Mouse (Mus musculus): ENCODE measurements at regions not wholly inside any gene's neighbourhood (a gene's known extent, or its start where the extent isn't known, plus 50 kb on each side); places are given as distances from the start of the nearest gene placed in this dataset.

DNA sequence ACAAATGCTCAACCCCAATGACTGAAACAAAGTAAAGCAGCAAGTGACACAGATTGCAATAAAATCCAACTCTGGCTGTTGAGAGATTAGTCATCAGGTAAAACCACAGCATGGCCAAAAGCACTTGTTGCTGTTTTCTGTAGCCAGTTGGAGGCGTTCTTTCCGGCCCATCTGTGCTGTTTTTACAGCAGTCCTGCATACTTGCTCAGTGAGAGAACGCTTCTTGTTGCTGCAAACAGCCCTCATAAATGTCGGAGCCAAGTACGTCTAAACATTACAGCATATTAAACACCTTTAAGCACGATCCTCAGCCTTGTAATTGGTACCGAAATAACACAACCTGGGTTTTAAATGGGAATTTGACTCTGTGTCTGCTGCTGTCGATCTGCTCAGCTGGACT is 65.6 kb upstream of the Hs3st3a1 start:
- no peak for DNase-seq (ENCODE audit: low spot score)
- ATAC-seq (replicated peaks; ENCODE audit: low FRiP score, low read depth): no peak
- Histone ChIP-seq H3K36me3 (ENCODE audit: insufficient read depth, low read length) (no peaks in the 10 kb centered on the region), H3K27ac (no peak overlapping the region), H3K4me1 (replicated peaks; ENCODE audit: insufficient read depth, low read length) (no peaks in the 10 kb centered on the region), H3K4me2 (ENCODE audit: low read length) (no peak overlapping the region), H3K9ac (ENCODE audit: low read depth, low read length) (no peak overlapping the region), H3K27me3 (ENCODE audit: insufficient read depth, low read length) (no peaks in the 10 kb centered on the region), H3K9me3 (replicated peaks; ENCODE audit: low read length) (no peaks in the 10 kb centered on the region), H3K4me3 (replicated peaks; ENCODE audit: low read depth, low read length) (no peak overlapping the region)
- TF ChIP-seq CTCF (IDR thresholded peaks at IDR 0.05; ENCODE audit: low read depth): no peak
- 39% methylated on average over 8 of the region's 8 CpGs for WGBS

DNA sequence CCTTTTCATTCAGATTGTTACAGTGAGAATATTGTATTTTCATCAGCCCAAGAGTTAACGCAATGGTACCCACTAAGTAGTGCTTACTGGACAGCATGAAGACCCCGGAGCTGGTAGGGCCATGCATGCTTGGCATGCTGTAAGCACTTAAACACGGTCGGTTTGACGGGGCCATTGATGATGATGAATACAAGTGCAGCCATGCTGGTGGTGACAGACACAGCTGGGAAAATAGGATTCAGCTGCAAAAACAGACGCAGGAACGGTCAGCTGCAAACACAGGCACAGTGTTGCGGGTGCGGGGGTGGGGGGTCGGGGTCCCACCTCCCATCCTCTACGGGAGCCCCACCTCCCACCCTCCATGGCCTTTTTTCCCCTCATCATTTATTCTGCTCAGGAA is 99.7 kb upstream of the Hs3st3a1 start:
- WGBS: 66% methylated on average over 11 of the region's 11 CpGs
- H3K9ac ChIP-seq (ENCODE audit: low read depth, low read length): no peak overlapping the region

DNA sequence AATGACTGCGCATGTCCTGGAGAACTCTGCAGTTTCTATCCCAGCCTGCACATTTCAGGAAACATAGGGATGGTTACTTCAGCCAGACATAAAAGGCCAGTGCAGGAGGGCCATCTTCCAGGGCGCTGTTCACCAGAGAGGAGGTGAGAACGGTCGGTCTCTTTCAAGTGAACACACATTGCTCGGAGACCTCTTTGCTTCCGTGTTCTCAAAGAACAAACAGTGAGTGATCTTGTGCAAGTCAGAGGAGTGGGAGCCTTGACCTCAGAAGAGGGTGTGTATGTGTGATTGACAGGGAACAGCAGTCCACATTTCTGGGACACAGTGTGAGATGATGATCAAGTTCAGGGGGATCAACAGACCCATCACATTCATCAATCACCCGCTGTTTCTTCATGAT is 102.7 kb upstream of the Hs3st3a1 start:
- H3K9me3 ChIP-seq (replicated peaks; ENCODE audit: low read length): no peaks in the 10 kb centered on the region
- no peaks in the 10 kb centered on the region for H3K4me1 ChIP-seq (replicated peaks; ENCODE audit: insufficient read depth, low read length)
- H3K36me3 ChIP-seq (ENCODE audit: insufficient read depth, low read length): no peaks in the 10 kb centered on the region
- 66% methylated on average over 7 of the region's 7 CpGs for WGBS
- ATAC-seq (replicated peaks; ENCODE audit: low FRiP score, low read depth): no peak
- H3K4me2 ChIP-seq (ENCODE audit: low read length): no peak overlapping the region
- no peak overlapping the region for H3K27ac ChIP-seq
- no peak for DNase-seq (ENCODE audit: low spot score)
- no peak for TF ChIP-seq CTCF (IDR thresholded peaks at IDR 0.05; ENCODE audit: low read depth)
- no peak overlapping the region for H3K4me3 ChIP-seq (replicated peaks; ENCODE audit: low read depth, low read length)
- no peaks in the 10 kb centered on the region for H3K27me3 ChIP-seq (ENCODE audit: insufficient read depth, low read length)
- H3K9ac ChIP-seq (ENCODE audit: low read depth, low read length): no peak overlapping the region

More for the DNA sequence above, 99.7 kb upstream of the Hs3st3a1 start:
- DNase-seq (ENCODE audit: low spot score) (no peak), ATAC-seq (replicated peaks; ENCODE audit: low FRiP score, low read depth) (no peak)
- no peak overlapping the region for H3K27ac ChIP-seq
- H3K9me3 ChIP-seq (replicated peaks; ENCODE audit: low read length): no peaks in the 10 kb centered on the region
- H3K4me2 ChIP-seq (ENCODE audit: low read length): no peak overlapping the region
- no peak for TF ChIP-seq CTCF (IDR thresholded peaks at IDR 0.05; ENCODE audit: low read depth)
- H3K4me1 ChIP-seq (replicated peaks; ENCODE audit: insufficient read depth, low read length): no peaks in the 10 kb centered on the region
- no peaks in the 10 kb centered on the region for H3K27me3 ChIP-seq (ENCODE audit: insufficient read depth, low read length)
- no peak overlapping the region for H3K4me3 ChIP-seq (replicated peaks; ENCODE audit: low read depth, low read length)
- H3K36me3 ChIP-seq (ENCODE audit: insufficient read depth, low read length): no peaks in the 10 kb centered on the region

DNA sequence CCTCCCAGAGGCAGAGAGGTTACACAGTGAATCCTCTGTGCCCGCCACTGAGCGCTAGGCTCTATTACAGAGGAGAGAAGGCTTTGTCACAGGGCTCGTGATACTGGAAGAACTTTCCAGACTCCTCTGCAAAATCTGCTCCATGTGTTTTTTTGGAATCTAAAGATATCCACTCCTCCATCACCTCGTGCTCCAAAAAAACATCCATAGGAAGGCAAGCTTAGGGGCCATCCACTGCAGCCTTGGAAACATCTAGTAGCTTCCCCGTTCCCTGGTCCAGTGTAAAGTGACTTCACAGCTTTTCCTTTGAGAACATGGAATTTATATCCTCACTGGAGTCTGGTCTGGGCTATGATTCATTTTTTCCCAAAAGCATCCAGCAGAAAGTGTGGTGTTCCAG is 103.3 kb upstream of the Hs3st3a1 start:
- Histone ChIP-seq H3K27me3 (ENCODE audit: insufficient read depth, low read length) (no peaks in the 10 kb centered on the region), H3K4me1 (replicated peaks; ENCODE audit: insufficient read depth, low read length) (no peaks in the 10 kb centered on the region), H3K27ac (no peak overlapping the region), H3K4me3 (replicated peaks; ENCODE audit: low read depth, low read length) (no peak overlapping the region), H3K4me2 (ENCODE audit: low read length) (no peak overlapping the region), H3K36me3 (ENCODE audit: insufficient read depth, low read length) (no peaks in the 10 kb centered on the region), H3K9ac (ENCODE audit: low read depth, low read length) (no peak overlapping the region), H3K9me3 (replicated peaks; ENCODE audit: low read length) (no peaks in the 10 kb centered on the region)
- DNase-seq (ENCODE audit: low spot score): no peak
- WGBS: 85% methylated on average over 5 of the region's 5 CpGs
- no peak for ATAC-seq (replicated peaks; ENCODE audit: low FRiP score, low read depth)
- TF ChIP-seq CTCF (IDR thresholded peaks at IDR 0.05; ENCODE audit: low read depth): no peak

DNA sequence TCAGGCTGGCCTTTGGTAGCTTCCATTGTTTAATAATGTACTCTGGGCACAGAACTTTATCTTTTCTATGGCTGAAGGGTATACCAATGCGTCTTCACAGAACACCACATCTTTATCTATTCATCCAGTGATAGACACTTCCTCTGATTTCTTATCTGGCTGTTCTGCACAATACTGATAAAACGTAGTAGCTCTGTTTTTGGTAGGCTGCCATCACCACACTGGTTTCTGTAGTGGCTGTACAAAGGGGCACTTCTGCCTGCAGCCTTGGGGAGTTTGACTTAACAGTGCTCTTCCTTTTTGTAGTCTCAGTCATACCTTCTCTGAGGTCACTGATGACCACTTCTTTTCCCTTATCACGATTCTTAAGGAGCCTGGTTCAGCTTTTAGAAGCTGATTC is 106.0 kb upstream of the Hs3st3a1 start:
- Histone ChIP-seq H3K9me3 (replicated peaks; ENCODE audit: low read length) (no peaks in the 10 kb centered on the region), H3K36me3 (ENCODE audit: insufficient read depth, low read length) (no peaks in the 10 kb centered on the region), H3K27ac (no peak overlapping the region), H3K9ac (ENCODE audit: low read depth, low read length) (no peak overlapping the region), H3K27me3 (ENCODE audit: insufficient read depth, low read length) (no peaks in the 10 kb centered on the region), H3K4me2 (ENCODE audit: low read length) (no peak overlapping the region), H3K4me3 (replicated peaks; ENCODE audit: low read depth, low read length) (no peak overlapping the region), H3K4me1 (replicated peaks; ENCODE audit: insufficient read depth, low read length) (no peaks in the 10 kb centered on the region)
- TF ChIP-seq CTCF (IDR thresholded peaks at IDR 0.05; ENCODE audit: low read depth): no peak
- no peak for DNase-seq (ENCODE audit: low spot score)
- WGBS: 72% methylated on average over 3 of the region's 3 CpGs
- ATAC-seq (replicated peaks; ENCODE audit: low FRiP score, low read depth): no peak

DNA sequence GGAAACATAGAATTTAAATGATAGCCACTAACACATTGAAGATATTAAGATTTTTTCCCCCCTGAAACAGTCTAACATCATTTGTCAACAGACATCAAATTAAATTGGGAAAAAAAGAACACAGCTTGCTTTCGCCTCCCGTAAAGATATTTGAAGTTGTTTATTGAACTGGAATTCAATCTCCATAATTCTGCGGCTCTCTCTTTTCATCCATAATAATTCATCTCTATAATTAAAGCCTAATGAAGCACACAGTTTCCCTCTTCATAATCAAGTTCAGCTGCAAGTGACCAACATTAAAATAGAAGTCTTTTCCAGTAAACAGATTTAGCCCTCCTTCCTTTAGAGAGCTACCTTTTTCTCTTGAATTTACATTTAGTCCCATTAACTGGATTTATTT is 107.4 kb upstream of the Hs3st3a1 start:
- Histone ChIP-seq H3K4me1 (replicated peaks; ENCODE audit: insufficient read depth, low read length) (no peaks in the 10 kb centered on the region), H3K27ac (no peak overlapping the region), H3K9me3 (replicated peaks; ENCODE audit: low read length) (no peaks in the 10 kb centered on the region), H3K4me2 (ENCODE audit: low read length) (no peak overlapping the region), H3K9ac (ENCODE audit: low read depth, low read length) (no peak overlapping the region), H3K27me3 (ENCODE audit: insufficient read depth, low read length) (no peaks in the 10 kb centered on the region), H3K4me3 (replicated peaks; ENCODE audit: low read depth, low read length) (no peak overlapping the region), H3K36me3 (ENCODE audit: insufficient read depth, low read length) (no peaks in the 10 kb centered on the region)
- TF ChIP-seq CTCF (IDR thresholded peaks at IDR 0.05; ENCODE audit: low read depth): no peak
- ATAC-seq (replicated peaks; ENCODE audit: low FRiP score, low read depth) (no peak), DNase-seq (ENCODE audit: low spot score) (no peak)
- 77% methylated on average over 3 of the region's 3 CpGs for WGBS

DNA sequence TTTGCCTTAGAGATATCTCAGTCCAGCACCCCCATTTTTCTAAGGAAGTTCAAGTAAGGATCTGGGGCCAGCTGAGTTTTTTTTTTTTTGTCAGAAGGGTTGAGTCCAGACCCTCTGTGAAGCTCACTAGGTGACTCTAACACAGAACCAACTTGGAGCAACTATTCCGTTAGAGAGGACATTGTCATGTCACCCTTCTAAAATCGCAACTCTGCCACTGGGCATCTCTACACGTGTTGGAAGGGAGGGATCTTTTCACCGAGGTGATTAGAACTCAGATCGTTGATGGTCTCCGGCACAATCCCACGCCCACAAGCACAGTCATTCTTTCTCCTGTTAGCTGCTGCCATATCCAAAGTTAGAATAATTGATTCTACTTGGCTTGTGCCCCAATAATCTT is 108.5 kb upstream of the Hs3st3a1 start:
- ATAC-seq (replicated peaks; ENCODE audit: low FRiP score, low read depth) (no peak), DNase-seq (ENCODE audit: low spot score) (no peak)
- Histone ChIP-seq H3K4me2 (ENCODE audit: low read length) (no peak overlapping the region), H3K9ac (ENCODE audit: low read depth, low read length) (no peak overlapping the region), H3K27me3 (ENCODE audit: insufficient read depth, low read length) (no peaks in the 10 kb centered on the region), H3K9me3 (replicated peaks; ENCODE audit: low read length) (no peaks in the 10 kb centered on the region), H3K4me3 (replicated peaks; ENCODE audit: low read depth, low read length) (no peak overlapping the region), H3K27ac (no peak overlapping the region), H3K36me3 (ENCODE audit: insufficient read depth, low read length) (no peaks in the 10 kb centered on the region), H3K4me1 (replicated peaks; ENCODE audit: insufficient read depth, low read length) (no peaks in the 10 kb centered on the region)
- WGBS: 90% methylated on average over 7 of the region's 7 CpGs
- no peak for TF ChIP-seq CTCF (IDR thresholded peaks at IDR 0.05; ENCODE audit: low read depth)

All from kidney, postnatal 0 days (tissue).